ENCODE assay signal across 32 mouse cellular contexts in the genomic region with DNA sequence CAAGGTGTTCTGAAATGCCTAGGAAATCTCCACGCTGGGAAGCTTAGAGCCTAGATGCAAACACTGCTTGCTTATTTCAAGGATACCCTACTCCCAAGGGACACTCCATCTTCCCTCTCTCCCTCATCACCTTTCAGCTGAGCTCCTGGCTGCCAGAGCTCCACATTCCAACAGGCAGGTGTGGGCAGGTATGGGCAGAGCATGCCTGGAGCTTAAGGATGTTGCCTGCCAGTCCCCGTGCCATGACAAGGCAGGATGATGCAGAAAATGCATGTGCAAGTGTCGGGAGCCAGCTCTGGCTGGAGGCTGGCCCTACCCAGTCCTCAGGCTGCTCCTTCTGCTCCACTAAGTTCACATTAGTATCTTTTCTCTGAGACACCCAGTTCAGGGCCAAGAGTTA.
"Had no signal": no experiment of that assay in that cellular context is flagged by ENCODE, and none has a peak within 500 bp of the region (broad histone marks: within the 10 kb centered on the region; RNA-seq: fewer than 3 reads in every experiment).

No protein-coding gene starts in this region.

- ATAC-seq: liver, embryonic 12.5 days; liver, postnatal 0 days; lung, postnatal 0 days; midbrain, embryonic 13.5 days; midbrain, embryonic 15.5 days; midbrain, embryonic 16.5 days had no signal

- H3K9me3 ChIP-seq: limb, embryonic 10.5 days; limb, embryonic 12.5 days; limb, embryonic 13.5 days; limb, embryonic 15.5 days; liver, embryonic 12.5 days; liver, embryonic 13.5 days; liver, embryonic 15.5 days; lung, embryonic 15.5 days; megakaryocyte, embryonic 14.5 days; midbrain, embryonic 10.5 days; midbrain, embryonic 12.5 days; midbrain, embryonic 13.5 days; midbrain, embryonic 15.5 days had no signal

- H3K27me3 ChIP-seq: limb, embryonic 12.5 days; limb, embryonic 13.5 days; limb, embryonic 15.5 days; liver, embryonic 13.5 days; liver, embryonic 15.5 days; lung, embryonic 15.5 days; midbrain, embryonic 12.5 days; midbrain, embryonic 13.5 days; midbrain, embryonic 15.5 days had no signal

- H3K4me1 ChIP-seq: limb, embryonic 12.5 days; lung, embryonic 15.5 days; midbrain, embryonic 12.5 days; midbrain, embryonic 15.5 days had no signal

- DNase-seq: left cerebral cortex, postnatal 4 days; liver; liver, embryonic 13.5 days; liver, postnatal 0 days; lung, adult 18-20 months; lung, adult 2 months; lung, embryonic 14.5 days; lung, postnatal 10 days; lung, postnatal 14 days; lung, postnatal 36 days; lung, postnatal 4 days; midbrain, embryonic 14.5 days had no signal

- H3K9ac ChIP-seq: limb, embryonic 12.5 days; limb, embryonic 13.5 days; limb, embryonic 15.5 days; liver, embryonic 12.5 days; liver, embryonic 13.5 days; liver, embryonic 14.5 days; liver, embryonic 15.5 days; liver, postnatal 0 days; lung, embryonic 14.5 days; lung, embryonic 15.5 days; midbrain, embryonic 12.5 days; midbrain, embryonic 13.5 days; midbrain, embryonic 15.5 days had no signal

- H3K4me3 ChIP-seq: left cerebral cortex, adult 2 months; limb, embryonic 10.5 days; limb, embryonic 12.5 days; limb, embryonic 13.5 days; limb, embryonic 15.5 days; liver, embryonic 12.5 days; liver, embryonic 13.5 days; liver, embryonic 15.5 days; lung, embryonic 15.5 days; megakaryocyte, embryonic 14.5 days; midbrain, embryonic 10.5 days; midbrain, embryonic 12.5 days; midbrain, embryonic 13.5 days; midbrain, embryonic 15.5 days; myocyte had no signal

- H3K27ac ChIP-seq: left cerebral cortex, adult 2 months; limb, embryonic 10.5 days; limb, embryonic 12.5 days; limb, embryonic 13.5 days; limb, embryonic 15.5 days; liver, embryonic 12.5 days; liver, embryonic 13.5 days; liver, embryonic 14.5 days; liver, embryonic 15.5 days; lung, embryonic 15.5 days; macrophage; midbrain, embryonic 10.5 days; midbrain, embryonic 12.5 days; midbrain, embryonic 13.5 days; midbrain, embryonic 15.5 days had no signal

- H3K36me3 ChIP-seq: limb, embryonic 10.5 days; limb, embryonic 12.5 days; limb, embryonic 13.5 days; limb, embryonic 15.5 days; liver, embryonic 12.5 days; liver, embryonic 13.5 days; liver, embryonic 15.5 days; lung, embryonic 15.5 days; midbrain, embryonic 10.5 days; midbrain, embryonic 12.5 days; midbrain, embryonic 13.5 days; midbrain, embryonic 15.5 days had no signal

- H3K4me2 ChIP-seq: limb, embryonic 12.5 days; limb, embryonic 13.5 days; limb, embryonic 15.5 days; liver, embryonic 11.5 days; liver, embryonic 12.5 days; liver, embryonic 13.5 days; liver, embryonic 15.5 days; lung, embryonic 14.5 days; lung, embryonic 15.5 days; midbrain, embryonic 11.5 days; midbrain, embryonic 12.5 days; midbrain, embryonic 13.5 days; midbrain, embryonic 15.5 days had no signal
